Mouse (Mus musculus): Measurements from ENCODE around the gene Ppp6r1. TPM values are rescaled to one million over a fixed set of nuclear protein-coding genes. Genes with fewer than 3 reads are reported as not detected.
A peak's percentile ranks its signal among the peaks of the same experiment; 100 is the strongest.

The Ppp6r1 gene
- polyA plus RNA-seq (2012; rRNA removed): 419 and 475 TPM in 2 replicates

DNA sequence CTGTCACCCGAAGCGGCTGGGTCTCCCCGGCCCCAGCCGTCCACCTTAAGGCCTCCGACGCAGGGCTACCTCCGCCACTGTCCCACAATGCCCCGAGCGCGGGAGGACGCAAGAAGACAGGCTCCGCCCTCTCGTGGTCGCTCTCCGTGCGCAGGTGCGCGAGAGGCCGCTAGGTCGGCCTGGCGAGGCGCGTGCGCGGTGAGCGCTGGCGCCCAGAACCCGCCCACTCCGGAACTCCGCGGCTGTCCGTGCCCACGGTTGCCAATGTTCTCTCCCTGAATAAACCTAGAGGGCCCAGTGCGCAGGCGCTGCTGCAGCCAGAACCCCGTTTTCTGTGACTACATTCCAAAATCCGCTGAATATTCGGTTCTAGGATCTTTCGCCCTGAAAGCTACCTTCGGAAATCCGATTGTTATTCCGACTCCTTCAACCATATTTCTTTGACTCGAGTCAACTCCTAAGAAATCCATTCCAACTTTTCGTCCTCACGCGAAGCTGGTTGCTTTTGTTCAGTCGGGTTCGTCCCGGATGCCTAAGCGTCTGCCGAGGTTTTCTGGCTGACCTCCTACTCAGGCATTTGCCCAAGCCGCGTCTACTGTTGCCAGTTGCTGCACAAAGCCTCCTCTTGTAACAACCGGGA is at the start of gene Ppp6r1:
TSS of gene Ppp6r1 (minus strand) at position 108 of the 640 bp plus-strand sequence.
- Histone ChIP-seq H3K27ac (ENCODE audit: control insufficient read depth, insufficient read depth, low read length) (peak within 1 kb of the TSS; percentile 93), H3K36me3 (ENCODE audit: control insufficient read depth, insufficient read depth, low read length) (no peaks in the 10 kb centered on the region), H3K4me3 (ENCODE audit: control insufficient read depth, insufficient read depth, low read length) (peak within 1 kb of the TSS; percentile 65), H3K27me3 (ENCODE audit: control insufficient read depth, insufficient read depth, low read length) (no peaks in the 10 kb centered on the region), H3K4me1 (replicated peaks; ENCODE audit: control insufficient read depth, insufficient read depth, low read length) (peaks cover 23% of the 10 kb centered on the region)
- peak; percentile 97 for DNase-seq
- TF ChIP-seq POLR2A (IDR thresholded peaks at IDR 0.05; ENCODE audit: control insufficient read depth, extremely low read depth, insufficient read depth, low read length, poor library complexity) (peak; percentile 96), CTCF (IDR thresholded peaks at IDR 0.05; ENCODE audit: borderline replicate concordance, control insufficient read depth, extremely low read depth, insufficient read depth, low read length, poor library complexity) (peak; percentile 77)
- WGBS: under 1% methylated on average over 54 of the region's 54 CpGs

DNA sequence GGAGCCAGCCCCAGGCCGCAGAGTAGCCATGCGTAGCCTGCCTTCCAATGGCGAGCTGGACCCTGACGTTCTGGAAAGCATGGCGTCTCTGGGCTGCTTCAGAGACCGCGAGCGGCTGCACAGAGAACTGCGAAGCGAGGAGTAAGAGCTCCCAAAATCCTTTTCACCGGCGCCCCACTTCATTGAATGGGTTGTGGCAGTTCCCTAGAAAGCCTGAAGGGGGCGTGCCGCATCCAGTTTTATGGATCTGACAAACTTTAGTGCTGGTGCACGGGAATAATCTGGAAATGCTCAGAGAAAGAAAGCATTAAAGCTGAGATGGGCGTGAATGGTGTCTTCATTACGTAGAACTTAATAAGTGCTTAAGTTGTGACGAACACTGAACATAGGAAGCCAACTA is 46.3 kb upstream of the Ppp6r1 start:
- no peak for DNase-seq
- WGBS: 43% methylated on average over 18 of the region's 18 CpGs
- no peak for TF ChIP-seq POLR2A (IDR thresholded peaks at IDR 0.05; ENCODE audit: control insufficient read depth, extremely low read depth, insufficient read depth, low read length, poor library complexity)
- TF ChIP-seq CTCF (IDR thresholded peaks at IDR 0.05; ENCODE audit: borderline replicate concordance, control insufficient read depth, extremely low read depth, insufficient read depth, low read length, poor library complexity): peak; percentile 44; the same call in 1 of the 2 replicates

DNA sequence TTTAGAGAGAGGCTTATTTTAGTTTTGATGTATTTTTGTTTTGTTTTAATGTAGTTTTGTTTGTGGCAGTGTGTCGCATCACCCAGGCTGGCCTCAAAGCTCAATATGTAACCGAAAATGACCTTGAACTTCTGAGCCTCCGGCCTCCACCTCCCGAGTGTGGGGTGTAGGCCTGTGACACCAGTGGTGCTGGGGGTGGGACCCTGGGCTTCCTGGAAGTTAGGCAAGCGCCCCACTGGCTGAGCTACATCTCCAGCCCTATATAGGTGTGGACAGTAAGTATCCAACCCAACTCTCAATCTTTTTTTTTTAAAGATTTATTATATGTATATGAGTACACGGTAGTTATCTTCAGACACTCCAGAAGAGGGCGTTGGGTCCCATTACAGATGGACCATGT is 44.4 kb upstream of the Ppp6r1 start:
- no peaks in the 10 kb centered on the region for H3K27me3 ChIP-seq (ENCODE audit: control insufficient read depth, insufficient read depth, low read length)
- WGBS: 93% methylated on average over 7 of the region's 7 CpGs

More for the DNA sequence above, 46.3 kb upstream of the Ppp6r1 start:
- Histone ChIP-seq H3K4me1 (replicated peaks; ENCODE audit: control insufficient read depth, insufficient read depth, low read length) (no peaks in the 10 kb centered on the region), H3K4me3 (ENCODE audit: control insufficient read depth, insufficient read depth, low read length) (no peak overlapping the region), H3K36me3 (ENCODE audit: control insufficient read depth, insufficient read depth, low read length) (no peaks in the 10 kb centered on the region), H3K27ac (ENCODE audit: control insufficient read depth, insufficient read depth, low read length) (no peak overlapping the region), H3K27me3 (ENCODE audit: control insufficient read depth, insufficient read depth, low read length) (no peaks in the 10 kb centered on the region)

DNA sequence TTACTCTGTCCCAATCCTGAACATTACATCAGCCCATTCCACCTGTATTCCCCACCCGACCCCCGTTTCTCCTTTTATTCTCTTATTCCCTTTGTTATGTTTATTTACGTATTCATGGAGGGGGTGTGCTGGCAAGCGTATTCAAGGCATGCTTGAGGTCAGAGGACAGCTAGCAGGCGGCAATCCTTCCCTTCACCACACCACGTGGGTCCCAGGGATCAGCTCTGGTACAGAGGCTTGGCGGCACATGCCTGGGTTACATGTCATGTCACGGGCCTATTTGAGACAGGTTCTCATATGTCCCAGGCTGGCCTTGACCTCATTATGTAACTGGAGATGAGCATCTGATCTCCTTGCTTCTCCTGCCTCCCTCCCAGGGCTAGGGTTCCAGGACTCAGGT is 43.5 kb upstream of the Ppp6r1 start:
- WGBS: 90% methylated on average over 8 of the region's 8 CpGs

More for the DNA sequence above, 44.4 kb upstream of the Ppp6r1 start:
- Histone ChIP-seq H3K27ac (ENCODE audit: control insufficient read depth, insufficient read depth, low read length) (no peak overlapping the region), H3K4me1 (replicated peaks; ENCODE audit: control insufficient read depth, insufficient read depth, low read length) (no peaks in the 10 kb centered on the region), H3K4me3 (ENCODE audit: control insufficient read depth, insufficient read depth, low read length) (no peak overlapping the region), H3K36me3 (ENCODE audit: control insufficient read depth, insufficient read depth, low read length) (no peaks in the 10 kb centered on the region)
- DNase-seq: no peak
- TF ChIP-seq POLR2A (IDR thresholded peaks at IDR 0.05; ENCODE audit: control insufficient read depth, extremely low read depth, insufficient read depth, low read length, poor library complexity) (no peak), CTCF (IDR thresholded peaks at IDR 0.05; ENCODE audit: borderline replicate concordance, control insufficient read depth, extremely low read depth, insufficient read depth, low read length, poor library complexity) (no peak)

DNA sequence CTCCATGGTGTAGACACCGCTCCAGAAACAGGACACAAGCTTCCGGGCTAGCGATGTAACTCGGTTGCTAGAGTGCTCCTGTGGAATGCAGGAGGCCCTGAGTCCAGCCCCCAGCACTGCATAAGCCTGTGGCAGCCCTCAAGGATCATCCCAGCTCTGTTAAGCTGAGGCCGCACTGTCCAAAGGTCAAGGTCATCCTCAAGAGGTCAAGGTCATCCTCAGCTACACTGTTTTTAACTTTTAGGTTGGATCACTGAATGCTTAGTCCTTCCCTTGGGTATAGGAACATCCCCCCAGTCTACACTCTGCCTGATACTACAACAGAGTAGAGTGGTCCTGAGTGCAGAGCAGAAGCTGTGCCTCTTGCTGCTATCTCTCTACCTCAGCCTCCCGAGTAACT is 34.2 kb upstream of the Ppp6r1 start:
- H3K36me3 ChIP-seq (ENCODE audit: control insufficient read depth, insufficient read depth, low read length): no peaks in the 10 kb centered on the region
- DNase-seq: no peak
- no peaks in the 10 kb centered on the region for H3K27me3 ChIP-seq (ENCODE audit: control insufficient read depth, insufficient read depth, low read length)
- H3K4me3 ChIP-seq (ENCODE audit: control insufficient read depth, insufficient read depth, low read length): no peak overlapping the region
- TF ChIP-seq POLR2A (IDR thresholded peaks at IDR 0.05; ENCODE audit: control insufficient read depth, extremely low read depth, insufficient read depth, low read length, poor library complexity) (no peak), CTCF (IDR thresholded peaks at IDR 0.05; ENCODE audit: borderline replicate concordance, control insufficient read depth, extremely low read depth, insufficient read depth, low read length, poor library complexity) (no peak)
- WGBS: 81% methylated on average over 6 of the region's 6 CpGs
- H3K27ac ChIP-seq (ENCODE audit: control insufficient read depth, insufficient read depth, low read length): no peak overlapping the region
- H3K4me1 ChIP-seq (replicated peaks; ENCODE audit: control insufficient read depth, insufficient read depth, low read length): peaks cover 4% of the 10 kb centered on the region

More for the DNA sequence above, 43.5 kb upstream of the Ppp6r1 start:
- no peak for DNase-seq
- no peaks in the 10 kb centered on the region for H3K4me1 ChIP-seq (replicated peaks; ENCODE audit: control insufficient read depth, insufficient read depth, low read length)
- H3K27ac ChIP-seq (ENCODE audit: control insufficient read depth, insufficient read depth, low read length): no peak overlapping the region
- H3K36me3 ChIP-seq (ENCODE audit: control insufficient read depth, insufficient read depth, low read length): no peaks in the 10 kb centered on the region
- no peaks in the 10 kb centered on the region for H3K27me3 ChIP-seq (ENCODE audit: control insufficient read depth, insufficient read depth, low read length)
- TF ChIP-seq CTCF (IDR thresholded peaks at IDR 0.05; ENCODE audit: borderline replicate concordance, control insufficient read depth, extremely low read depth, insufficient read depth, low read length, poor library complexity) (no peak), POLR2A (IDR thresholded peaks at IDR 0.05; ENCODE audit: control insufficient read depth, extremely low read depth, insufficient read depth, low read length, poor library complexity) (no peak)
- H3K4me3 ChIP-seq (ENCODE audit: control insufficient read depth, insufficient read depth, low read length): no peak overlapping the region

DNA sequence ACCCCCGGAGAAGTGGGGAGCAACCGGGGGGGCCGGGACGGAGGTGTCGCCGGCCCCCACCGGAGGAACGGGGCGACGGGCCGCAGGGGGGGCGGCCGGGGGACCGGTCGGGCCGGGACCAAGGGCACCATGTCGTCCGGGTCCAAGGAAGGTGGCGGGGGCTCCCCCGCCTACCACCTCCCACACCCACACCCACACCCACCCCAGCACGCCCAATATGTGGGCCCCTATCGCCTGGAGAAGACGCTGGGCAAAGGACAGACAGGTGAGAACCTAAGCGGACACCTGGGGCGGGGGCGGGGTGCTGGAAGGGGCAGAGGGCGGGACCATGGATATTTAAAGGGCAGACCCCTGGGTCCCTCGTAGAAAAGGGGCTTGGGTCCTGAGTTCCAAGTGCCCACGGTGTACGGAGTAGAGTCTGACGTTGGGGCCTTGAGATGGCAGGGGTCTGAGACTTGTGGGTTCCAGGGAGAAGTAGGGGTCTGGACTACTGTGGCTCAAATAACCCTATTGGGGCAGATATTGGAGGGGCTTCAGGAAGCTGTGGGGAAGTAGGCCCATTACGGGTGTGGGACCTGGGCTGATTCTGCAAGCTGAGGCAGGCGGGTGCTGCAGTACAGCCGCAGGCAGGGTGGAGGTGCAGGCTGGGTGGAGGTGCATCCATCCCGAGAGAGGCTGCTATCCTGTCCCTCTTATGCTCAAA is 32.3 kb upstream of the Ppp6r1 start:
- no peaks in the 10 kb centered on the region for H3K36me3 ChIP-seq (ENCODE audit: control insufficient read depth, insufficient read depth, low read length)
- H3K27me3 ChIP-seq (ENCODE audit: control insufficient read depth, insufficient read depth, low read length): no peaks in the 10 kb centered on the region
- no peak overlapping the region for H3K27ac ChIP-seq (ENCODE audit: control insufficient read depth, insufficient read depth, low read length)
- H3K4me3 ChIP-seq (ENCODE audit: control insufficient read depth, insufficient read depth, low read length): no peak overlapping the region
- 51% methylated on average over 22 of the region's 35 CpGs for WGBS
- H3K4me1 ChIP-seq (replicated peaks; ENCODE audit: control insufficient read depth, insufficient read depth, low read length): peaks cover 4% of the 10 kb centered on the region
- no peak for TF ChIP-seq POLR2A (IDR thresholded peaks at IDR 0.05; ENCODE audit: control insufficient read depth, extremely low read depth, insufficient read depth, low read length, poor library complexity)
- no peak for TF ChIP-seq CTCF (IDR thresholded peaks at IDR 0.05; ENCODE audit: borderline replicate concordance, control insufficient read depth, extremely low read depth, insufficient read depth, low read length, poor library complexity)
- DNase-seq: no peak

Measured in thymus, adult 2 months (tissue).